Mouse (Mus musculus): ENCODE measurements around the gene Ulk1.
A peak's percentile ranks its signal among the peaks of the same experiment; 100 is the strongest.
"Not testable (repeated sequence)": the region's sequence is repeated elsewhere in the genome, so short reads cannot be mapped to it uniquely, and the experiment has no call there.

Gene Ulk1

DNA sequence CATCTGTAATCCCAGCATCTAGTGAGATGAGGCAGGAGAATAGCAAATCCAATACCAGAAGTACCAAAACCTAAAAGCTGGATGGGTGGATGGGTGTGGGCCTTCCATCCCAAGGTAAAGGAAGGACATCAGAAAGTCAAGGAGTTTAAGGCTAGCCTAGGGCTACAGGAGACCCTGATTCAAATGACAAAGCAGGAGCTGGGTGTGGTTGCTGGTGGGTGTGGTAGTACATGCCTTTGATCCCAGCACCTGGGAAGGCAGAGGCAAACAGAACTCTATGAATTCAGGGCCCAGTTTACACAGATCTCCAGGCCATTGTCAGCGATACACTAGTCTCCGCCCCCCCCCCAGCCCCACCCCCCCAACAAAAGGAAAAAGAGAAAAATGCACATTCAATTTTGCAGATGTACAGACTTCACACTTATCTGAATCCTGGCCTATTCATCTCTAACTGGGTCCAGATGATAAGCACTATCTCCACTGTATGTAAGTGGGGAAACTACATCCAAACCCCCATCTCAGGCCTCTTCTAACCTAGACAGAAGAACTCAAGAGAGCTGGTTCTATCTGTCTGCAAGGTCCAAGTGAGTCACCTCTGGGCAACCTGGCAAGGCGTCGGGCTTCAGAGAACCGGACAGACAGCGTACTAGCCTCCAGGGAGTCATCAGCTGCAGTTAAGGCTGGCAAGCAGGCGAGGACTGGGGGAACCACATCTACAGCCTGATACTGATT lies 5.7 kb downstream of the Ulk1 start:
- no peak for DNase-seq (ENCODE audit: low spot score)

DNA sequence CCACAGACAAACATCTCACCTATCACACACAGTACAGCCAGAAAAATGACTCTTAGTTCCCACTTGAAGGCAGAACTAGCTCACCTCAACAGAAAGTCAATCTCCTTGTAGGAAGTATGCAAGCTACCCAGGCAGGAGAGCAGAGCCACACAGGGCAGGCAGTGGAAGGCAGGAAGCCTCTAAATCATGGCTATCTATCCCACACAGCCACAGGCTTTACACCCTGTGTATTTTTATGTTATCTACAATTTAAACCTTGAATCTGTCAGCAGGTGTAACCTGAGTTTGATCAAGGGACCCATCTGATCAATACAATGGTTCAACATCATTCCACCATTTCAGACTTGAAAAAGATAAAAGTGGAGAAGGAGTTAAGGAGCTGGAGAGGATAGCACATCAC lies 7.1 kb downstream of the Ulk1 start:
- no peak for DNase-seq (ENCODE audit: low spot score)

DNA sequence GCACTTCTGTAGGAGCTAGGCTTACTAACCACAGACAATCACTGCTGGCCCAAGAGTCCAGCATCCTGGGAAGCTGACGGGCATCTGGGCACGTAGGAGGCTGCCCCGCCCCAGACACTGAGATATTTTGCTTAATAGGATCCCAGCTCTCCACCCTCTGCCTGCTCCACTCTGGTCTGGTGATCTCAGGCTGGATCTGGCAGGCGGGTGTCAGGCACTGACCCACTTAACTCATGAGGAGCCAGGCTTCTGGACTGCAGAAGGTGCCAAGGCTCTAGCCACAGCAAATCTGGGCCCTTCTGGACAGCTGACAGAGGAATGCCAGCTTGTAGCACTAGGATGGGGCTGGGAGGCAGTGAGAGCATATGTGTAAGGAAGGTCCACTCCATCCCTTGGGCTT lies 7.7 kb downstream of the Ulk1 start:
- no peak for DNase-seq (ENCODE audit: low spot score)

DNA sequence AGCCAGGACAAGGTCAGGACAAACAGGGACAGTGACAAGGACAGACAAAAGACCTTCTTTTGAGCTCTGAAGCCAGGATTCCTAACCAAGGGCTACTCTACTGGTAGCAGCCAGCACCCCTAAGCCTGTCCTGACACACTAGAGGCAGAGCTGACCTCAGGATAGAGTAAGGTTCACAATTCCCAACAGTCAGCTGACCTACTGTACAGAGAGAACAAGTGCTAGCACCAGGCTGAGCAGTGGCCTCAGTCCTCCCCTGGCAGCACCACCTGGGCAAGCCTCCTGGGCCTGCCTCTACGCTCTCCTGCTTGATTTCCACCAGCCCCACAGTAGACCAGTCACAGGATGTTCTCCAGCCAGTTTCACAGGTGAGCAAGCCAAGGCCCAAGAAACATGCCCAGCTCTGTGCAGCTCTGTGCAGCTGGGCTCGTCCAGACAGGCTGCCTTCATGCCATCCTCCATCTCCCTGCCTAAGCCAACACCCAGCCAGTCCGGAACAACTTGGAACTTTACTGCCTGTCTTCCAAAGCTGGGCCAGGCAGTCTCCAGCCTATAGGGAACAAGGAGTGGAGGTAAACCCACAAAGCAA lies 8.8 kb downstream of the Ulk1 start:
- no peak for DNase-seq (ENCODE audit: low spot score)

DNA sequence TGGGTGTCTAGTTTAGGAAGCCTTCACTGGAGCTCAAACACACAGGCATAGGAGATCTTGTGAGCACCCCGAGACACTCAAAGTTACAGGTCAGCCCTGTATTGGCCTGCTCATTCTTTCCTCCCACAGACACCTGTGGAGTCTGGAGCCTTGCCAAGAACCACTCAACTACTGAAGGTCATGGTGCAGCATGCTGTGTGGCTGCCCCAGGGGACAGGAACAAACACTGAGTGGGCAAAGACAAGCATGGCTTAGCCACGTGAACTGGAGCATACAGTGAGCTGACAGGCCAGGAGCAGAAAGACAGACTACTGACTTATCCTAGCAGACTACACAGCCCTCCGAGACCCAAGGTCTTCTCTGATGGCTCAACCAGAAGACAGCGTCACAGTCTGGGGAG lies 12.2 kb downstream of the Ulk1 start:
- DNase-seq (ENCODE audit: low spot score) = no peak

DNA sequence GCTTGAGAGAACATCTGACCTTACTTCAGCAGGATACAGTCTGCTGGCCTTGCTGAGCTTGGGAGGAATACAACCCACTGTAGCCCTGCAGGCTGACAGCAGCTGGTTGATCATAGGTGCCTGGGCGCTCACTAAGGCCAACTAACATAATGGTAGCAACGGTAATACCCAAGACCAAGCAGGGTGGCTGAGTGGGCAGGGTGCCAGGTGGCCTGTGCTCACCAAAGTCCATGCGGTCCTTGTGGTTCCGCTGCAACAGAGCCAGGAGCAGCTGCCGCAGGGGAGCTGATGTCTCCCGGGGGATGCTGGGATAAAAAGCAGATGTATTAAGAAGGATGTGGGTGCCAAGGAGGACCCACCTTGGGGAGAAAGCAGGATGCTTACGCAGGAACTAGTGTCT lies 15.5 kb downstream of the Ulk1 start:
- DNase-seq (ENCODE audit: low spot score) = no peak

DNA sequence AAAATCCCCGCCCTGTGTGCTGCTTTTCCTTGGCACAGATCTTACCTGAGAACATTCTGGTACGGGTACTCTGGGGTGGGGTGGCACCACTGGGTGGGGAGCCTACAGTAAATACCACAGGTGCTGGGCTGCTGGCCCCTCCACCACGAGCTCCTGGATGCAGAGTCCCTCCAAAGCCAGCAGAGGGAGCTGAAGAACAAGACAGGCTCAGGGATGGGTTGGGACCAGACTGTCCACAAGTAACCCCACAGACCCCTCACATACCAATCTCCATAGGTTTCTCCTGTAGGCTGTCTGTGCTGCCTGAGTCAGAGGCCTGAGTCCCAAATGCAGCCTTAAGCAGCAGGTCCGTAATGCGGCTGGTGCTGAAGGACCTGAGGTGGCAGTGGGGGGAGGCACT lies 21.2 kb downstream of the Ulk1 start:
- peak; percentile 31 for DNase-seq (ENCODE audit: low spot score)

DNA sequence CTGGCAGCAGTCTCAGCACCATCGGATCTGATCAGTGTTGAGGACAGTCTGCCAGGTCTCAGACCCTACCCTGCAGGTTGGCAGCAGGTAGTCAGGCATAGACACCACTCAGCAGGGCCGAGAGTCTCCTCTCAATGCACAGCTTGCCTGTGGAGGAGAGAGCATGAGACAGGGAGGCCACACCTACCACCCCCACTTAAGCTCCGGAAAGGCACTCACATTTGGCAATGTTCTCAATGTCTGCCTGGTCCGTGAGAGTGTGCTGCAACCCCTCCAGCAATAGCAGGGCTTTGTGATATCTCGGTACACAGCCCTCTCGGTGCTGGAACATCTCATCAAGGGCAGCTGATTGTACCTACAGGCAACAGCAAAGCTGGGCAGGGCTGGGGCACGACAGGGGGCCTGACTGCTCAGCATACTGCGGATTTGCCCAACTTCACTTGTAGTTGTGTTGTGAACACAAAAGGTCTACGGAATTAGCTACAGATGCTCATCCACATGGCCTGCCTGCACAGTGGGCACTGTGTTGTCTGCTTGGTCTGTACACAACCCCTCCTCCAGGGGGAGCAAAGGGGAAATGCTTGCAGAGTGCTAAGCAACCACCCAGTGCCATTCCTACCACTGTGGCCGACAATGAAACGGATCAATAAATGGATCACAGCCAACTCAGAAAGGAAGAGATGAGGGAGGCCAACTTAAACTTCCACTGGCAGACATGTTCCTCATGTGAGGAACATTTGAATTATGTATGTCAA lies 23.6 kb downstream of the Ulk1 start:
- no peak for DNase-seq (ENCODE audit: low spot score)

DNA sequence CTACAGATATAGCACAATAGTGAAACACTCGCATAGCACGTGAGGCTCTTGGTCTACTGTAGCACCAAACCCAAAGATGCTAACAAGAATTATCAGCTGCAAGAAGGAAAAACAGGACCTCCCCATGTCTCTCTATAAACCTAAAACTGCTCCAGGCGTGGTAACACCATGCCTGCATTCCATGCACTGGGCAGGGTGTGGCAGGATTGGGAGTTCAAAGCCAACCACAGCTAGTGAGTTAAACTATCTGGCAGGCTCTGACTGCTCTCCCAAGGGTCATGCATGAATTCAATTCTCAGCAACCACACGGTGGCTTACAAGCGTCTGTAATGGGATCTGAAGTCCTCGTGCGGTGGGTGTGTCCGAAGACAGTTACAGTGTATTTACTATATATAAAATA lies 26.7 kb downstream of the Ulk1 start:
- no peak for DNase-seq (ENCODE audit: low spot score)

DNA sequence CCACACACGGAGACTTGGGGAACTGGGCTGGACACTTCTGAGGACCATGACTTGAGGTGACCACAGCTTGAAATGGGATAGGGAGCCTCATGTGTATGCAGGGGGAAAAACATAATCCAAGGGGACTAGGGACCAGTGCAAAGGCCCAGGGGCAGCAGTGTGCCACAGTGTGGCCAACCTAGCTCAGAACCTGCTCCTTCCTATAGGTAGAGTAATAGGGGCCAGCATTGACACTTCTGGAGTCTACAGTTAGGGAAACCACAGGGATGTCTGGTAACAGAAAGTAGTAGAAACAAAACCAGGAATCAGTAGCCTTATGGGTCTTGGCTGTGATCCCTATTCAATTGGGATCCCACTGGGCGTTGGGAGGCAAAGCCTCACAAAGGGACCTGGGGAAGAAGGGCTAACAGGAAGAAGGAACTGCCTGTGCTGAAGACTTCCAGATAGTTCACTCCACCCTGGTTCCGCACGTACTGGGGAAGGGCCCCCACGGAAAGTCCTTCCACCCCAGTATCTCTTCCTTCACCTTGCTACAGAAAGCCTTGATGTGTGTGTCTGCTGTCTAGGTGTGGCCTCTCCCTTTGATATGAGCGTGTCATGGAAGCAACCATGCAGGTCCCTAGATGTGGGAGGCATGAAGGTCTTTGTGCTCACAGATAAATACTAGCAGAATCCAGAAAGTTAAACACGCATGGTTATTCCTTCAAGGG lies 28.2 kb downstream of the Ulk1 start:
- no peak for DNase-seq (ENCODE audit: low spot score)

DNA sequence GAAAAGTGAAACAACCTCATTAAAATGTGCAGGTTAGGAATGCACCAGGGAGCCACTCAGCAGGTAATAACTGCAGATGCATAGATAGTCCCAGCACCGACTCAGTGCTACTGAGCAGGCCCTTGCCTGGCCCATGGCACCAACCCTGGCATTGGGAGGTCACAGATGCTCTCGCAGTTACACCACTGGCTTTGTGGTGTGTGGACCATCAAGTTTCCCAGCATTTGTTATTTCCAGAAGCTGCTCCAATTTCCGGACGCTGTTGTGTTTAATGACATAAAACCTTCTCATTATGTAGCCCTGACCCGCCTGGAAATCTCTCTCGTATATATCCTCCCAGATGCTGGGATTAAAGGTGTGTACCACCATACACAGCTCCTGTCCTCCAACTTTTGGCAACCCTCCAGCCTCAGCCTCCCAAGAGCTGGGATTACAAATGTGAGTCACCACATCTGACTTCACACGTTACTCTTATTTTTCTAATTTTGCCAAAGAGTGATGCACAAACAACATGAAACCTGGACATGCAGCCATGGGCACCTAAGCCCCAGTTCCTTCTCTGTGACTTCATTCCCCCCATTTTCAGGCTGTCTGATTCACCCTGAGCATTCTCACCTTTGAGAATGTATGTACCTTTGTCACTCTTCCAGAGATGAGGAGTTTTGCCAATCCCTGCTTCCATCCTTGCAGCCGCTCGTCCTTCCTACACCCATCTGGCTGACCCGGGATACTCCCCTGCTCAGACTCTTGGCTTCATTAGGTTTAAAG lies 29.0 kb downstream of the Ulk1 start:
- DNase-seq (ENCODE audit: low spot score) = no peak

DNA sequence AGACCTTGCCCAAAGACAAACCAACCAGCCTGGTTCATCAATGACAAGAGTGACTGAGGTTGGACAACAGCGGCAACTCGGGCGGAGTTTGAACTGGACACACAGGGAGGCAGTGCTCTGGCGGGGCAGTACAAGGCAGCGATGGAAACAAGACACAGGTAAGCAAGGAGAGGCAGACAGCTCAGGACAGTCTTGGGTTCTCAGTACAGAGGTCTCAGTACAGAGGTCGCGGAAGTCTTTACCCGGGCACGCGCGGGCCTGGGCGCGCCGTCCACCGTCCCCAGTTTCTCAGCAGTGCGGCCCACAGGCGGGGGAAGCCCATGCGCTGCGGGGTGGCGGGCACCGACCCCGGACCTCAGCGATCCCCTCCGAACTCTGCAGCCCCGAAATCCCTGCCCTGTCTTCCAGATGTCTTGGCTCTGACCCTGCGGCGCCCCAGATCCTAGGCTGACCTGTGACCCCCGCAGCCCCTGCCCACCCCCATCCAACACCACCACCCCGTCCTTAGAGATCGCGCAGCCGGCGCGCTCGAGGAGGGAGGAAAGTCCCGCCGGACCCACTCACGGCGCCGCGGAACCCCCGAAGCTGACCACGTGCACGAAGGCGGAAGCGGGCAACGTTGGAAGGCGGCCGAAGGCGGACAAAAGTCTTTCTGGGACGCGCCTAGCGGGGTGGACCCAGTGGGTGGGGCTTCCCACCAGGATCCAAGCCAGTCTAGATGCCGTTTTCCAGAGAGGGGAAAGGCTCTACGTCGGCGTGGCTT lies 29.7 kb downstream of the Ulk1 start, which contains the start of gene Pus1:
Pus1 (minus strand) TSS at position 662 of the 763 bp plus-strand sequence.
- peak; percentile 91 for DNase-seq (ENCODE audit: low spot score)

DNA sequence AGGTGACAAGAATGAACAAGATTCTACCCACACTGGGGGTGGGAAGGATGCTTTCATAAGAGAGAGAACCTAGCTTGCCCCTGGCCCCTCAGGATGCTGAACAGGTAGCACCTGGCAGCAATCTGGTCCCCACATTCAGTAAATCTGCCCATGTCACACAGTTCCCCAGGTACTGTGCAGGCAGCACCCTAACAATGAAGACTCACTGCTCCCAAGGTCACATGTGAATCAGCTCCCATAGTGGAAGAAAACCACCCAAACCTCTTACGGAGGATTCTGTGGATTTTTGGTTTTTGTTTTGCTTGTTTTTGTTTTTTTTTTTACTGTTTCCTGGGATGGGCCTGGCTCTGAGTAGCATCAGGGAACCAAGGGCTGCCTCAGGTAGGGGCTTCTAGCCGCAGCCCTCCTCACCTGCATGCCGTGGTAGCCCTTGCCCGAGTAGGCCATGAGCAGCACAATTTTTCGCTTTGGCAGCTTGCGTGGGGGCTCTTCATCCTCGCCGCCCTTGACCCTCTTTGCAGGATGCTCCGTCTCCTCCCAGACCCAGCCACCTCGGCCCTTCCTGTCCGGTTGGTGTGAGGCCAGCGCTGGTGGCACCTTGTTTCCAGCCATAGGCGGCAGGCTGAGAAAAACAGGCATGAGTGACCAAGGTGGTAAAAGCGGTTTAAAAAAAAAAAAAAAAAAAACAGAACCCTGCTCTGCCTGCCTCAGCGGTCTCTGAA lies 30.5 kb downstream of the Ulk1 start:
- DNase-seq (ENCODE audit: low spot score) = no peak

DNA sequence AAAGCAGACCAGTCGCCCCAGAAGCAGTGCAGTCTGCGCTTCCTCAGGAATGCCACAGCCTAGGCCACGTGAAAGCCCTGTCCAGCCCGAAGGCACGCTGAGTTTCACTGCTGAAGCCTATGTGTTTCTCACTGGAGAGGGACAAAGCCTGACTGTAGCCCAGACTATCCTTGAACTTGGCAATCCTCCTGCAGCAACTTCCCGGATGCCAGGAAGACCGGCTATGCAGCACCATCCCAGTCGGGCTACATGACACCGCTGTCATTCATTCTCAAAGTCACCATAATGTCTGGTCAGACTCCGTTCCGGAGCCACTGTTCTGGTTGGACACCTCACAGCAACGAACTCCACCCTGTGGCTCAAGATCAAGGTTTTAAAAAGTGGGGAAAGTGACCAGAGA lies 31.6 kb downstream of the Ulk1 start:
- no peak for DNase-seq (ENCODE audit: low spot score)

DNA sequence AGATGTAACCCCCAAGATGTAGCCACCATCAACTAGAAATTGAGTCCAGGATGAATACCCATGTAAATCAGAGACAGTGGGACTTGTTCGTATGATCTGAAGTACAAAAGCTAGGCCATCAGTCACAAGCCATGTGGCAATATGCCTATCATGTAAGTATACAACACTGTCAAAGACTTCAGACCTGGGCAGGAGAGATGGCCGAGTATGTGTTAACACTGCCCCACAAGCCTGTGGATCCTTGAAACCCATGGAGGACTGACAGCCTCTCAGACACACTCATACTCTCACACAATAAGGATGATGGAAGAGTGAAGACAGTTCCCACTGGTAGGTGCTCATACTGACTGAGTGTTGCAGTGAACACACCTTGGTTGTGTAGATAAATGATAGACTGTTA lies 33.8 kb downstream of the Ulk1 start:
- no peak for DNase-seq (ENCODE audit: low spot score)

DNA sequence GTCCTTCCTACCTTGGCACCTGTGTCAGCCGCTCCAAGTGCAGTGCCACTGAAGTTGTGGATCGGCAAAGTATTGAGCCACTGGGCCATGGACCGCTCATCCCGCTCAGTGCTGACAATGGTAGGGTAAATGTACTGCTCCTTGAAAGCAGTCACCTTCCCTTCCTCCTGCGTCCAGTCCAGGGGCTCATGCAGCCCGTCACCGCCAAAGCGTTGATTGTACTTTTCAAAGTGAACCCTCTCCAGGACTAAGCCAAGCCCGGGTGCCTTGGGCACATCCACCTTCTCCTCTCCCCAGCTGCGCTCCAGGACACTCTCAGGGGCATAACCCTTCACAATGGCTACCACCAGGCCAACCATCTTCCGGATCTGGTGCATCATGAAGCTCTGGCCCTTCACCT lies 35.4 kb downstream of the Ulk1 start:
- DNase-seq (ENCODE audit: low spot score) = no peak

DNA sequence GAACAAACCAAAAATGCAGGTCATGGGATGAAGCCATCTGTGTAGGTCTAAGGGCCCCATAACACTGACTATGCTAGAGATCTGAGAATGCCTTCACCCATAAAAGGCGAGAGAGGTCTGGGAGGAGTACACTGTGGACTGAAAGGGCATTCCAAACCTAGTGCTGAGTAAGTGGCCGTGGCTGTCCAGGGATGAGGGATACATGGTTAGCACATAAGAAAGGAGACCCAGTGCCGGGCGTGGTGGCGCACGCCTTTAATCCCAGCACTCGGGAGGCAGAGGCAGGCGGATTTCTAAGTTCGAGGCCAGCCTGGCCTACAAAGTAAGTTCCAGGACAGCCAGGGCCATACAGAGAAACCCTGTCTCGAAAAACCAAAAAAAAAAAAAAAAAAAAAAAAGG lies 37.0 kb downstream of the Ulk1 start:
- not testable (repeated sequence) for DNase-seq (ENCODE audit: low spot score)

DNA sequence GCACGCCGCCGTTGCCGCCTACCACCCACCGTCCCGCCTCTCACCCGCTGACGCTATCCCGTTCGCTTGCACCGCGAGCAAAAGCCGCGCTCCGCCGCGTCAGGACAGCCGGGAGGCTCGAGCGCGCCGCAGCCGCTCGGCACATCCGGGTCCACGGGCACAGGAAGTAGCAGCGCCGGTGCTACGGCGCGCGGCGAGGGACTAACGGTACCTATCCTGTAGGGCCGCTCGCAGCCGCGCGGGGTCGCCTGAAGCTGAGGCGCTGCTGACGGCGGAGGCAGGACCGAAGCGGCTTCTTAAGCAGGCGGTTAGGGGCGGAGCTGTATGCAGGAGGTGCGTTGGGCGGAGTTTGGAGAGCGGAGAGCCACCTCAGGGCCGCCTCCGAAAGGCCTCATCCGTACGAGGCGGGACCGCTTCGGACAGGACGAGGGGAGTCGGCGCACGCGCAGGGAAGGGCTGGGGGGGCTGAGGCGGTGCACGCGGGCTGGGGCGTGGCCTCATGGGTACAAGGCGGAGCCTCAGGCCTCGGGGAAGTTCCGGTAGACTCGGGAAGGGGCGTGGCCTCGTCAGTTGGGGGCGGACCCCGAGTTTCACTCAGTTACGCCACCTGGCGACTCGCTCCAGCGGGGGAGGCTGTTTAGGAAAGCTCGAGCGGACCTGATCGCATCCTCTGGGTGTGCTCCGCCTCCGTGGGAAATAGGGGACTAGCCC lies 39.3 kb downstream of the Ulk1 start, which contains the start of gene Ep400:
Ep400 (minus strand) TSS at position 270 of the 711 bp plus-strand sequence.
- DNase-seq (ENCODE audit: low spot score) = peak; percentile 99

DNA sequence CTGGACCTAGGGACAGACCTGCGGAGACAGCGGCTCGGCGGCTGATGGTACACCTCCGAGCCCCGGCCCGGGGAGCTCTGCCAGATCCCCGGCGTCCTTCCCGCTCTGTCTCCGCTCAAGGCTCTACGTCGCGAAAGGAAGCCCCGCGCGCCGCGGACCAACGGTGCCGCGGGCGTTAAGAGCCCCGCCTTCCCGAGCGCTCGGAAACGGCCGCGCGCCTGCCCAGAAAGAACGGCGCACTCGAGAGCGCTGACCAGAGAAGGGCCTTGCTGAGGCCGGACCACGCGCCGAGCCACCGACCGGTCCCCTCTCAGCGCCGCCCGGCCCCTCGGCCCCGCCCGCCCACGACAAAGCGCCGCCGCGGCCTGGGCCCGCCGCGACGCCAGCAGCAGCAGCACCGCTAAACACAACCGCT lies 39.9 kb downstream of the Ulk1 start:
- DNase-seq (ENCODE audit: low spot score) = no peak

DNA sequence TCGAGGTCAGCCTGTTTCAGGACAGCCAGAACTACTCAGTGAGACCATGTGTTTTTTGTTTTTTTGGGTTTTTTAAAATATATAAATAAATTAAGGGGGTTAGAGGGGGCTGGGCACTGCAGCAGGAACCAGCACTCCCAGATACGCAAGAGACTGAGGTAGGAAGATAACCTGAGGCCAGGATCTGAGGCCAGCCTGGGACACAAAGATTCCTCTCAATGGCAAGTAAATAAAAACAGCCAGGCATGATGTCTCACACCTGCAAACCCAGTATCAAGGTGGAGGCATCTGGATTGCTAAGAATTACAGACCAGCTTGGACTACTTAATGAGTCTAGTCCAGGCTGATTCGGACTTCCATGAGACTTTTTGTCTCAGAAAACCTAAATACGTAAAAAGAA lies 40.6 kb downstream of the Ulk1 start:
- no peak for DNase-seq (ENCODE audit: low spot score)

Data from yolk sac, embryonic 10.5 days (tissue).